Mouse (Mus musculus): ENCODE results near the gene Snrnp27. TPM values are rescaled to one million over a fixed set of nuclear protein-coding genes. Genes with fewer than 3 reads are reported as not detected.

The Snrnp27 gene
- polyA plus RNA-seq, 1 experiment from 2014 or later, result 91.4 TPM

- H3K9ac ChIP-seq, result no peak overlapping the region
- no peaks in the 10 kb centered on the region for H3K27me3 ChIP-seq (replicated peaks)
- H3K4me3 ChIP-seq, result no peak overlapping the region
- ATAC-seq (ENCODE audit: insufficient number of reproducible peaks, low FRiP score), result peak; percentile 92
- H3K4me2 ChIP-seq, result no peak overlapping the region
- peaks cover 13% of the 10 kb centered on the region for H3K4me1 ChIP-seq (replicated peaks)
- H3K27ac ChIP-seq (ENCODE audit: poor library complexity, severe bottlenecking), result peak overlapping the region; percentile 61
- no peaks in the 10 kb centered on the region for H3K36me3 ChIP-seq
- 69% methylated on average over 18 of the region's 18 CpGs for WGBS
- no peaks in the 10 kb centered on the region for H3K9me3 ChIP-seq (replicated peaks)
Observed at GRCm38 (mm10) chr6:86639180-86640160, 44.9 kb downstream of the Snrnp27 start.

- ATAC-seq (ENCODE audit: insufficient number of reproducible peaks, low FRiP score), result no peak
- H3K36me3 ChIP-seq, result no peaks in the 10 kb centered on the region
- no peak overlapping the region for H3K9ac ChIP-seq
- H3K4me2 ChIP-seq, result no peak overlapping the region
- 30% methylated on average over 2 of the region's 2 CpGs for WGBS
- no peak overlapping the region for H3K4me3 ChIP-seq
- no peaks in the 10 kb centered on the region for H3K27me3 ChIP-seq (replicated peaks)
- peak overlapping the region; percentile 51; the same call in 1 of the 2 replicates for H3K27ac ChIP-seq (ENCODE audit: poor library complexity, severe bottlenecking)
- no peaks in the 10 kb centered on the region for H3K9me3 ChIP-seq (replicated peaks)
- peaks cover 5% of the 10 kb centered on the region for H3K4me1 ChIP-seq (replicated peaks)
Observed at GRCm38 (mm10) chr6:86638434-86638833, 45.9 kb downstream of the Snrnp27 start.

GRCm38 (mm10) chr6:86637860-86638259 is 46.5 kb downstream of the Snrnp27 start:
- Histone ChIP-seq H3K27me3 (replicated peaks) (no peaks in the 10 kb centered on the region), H3K4me3 (no peak overlapping the region), H3K27ac (ENCODE audit: poor library complexity, severe bottlenecking) (no peak overlapping the region), H3K9me3 (replicated peaks) (no peaks in the 10 kb centered on the region), H3K9ac (no peak overlapping the region), H3K4me2 (no peak overlapping the region), H3K4me1 (replicated peaks) (peaks cover 5% of the 10 kb centered on the region), H3K36me3 (no peaks in the 10 kb centered on the region)
- 77% methylated on average over 2 of the region's 2 CpGs for WGBS
- ATAC-seq (ENCODE audit: insufficient number of reproducible peaks, low FRiP score), result no peak

- no peaks in the 10 kb centered on the region for H3K9me3 ChIP-seq (replicated peaks)
- 35% methylated on average over 4 of the region's 4 CpGs for WGBS
Observed at GRCm38 (mm10) chr6:86637171-86637835, 47.0 kb downstream of the Snrnp27 start.

GRCm38 (mm10) chr6:86636495-86636894 is 47.8 kb downstream of the Snrnp27 start:
- no peak overlapping the region for H3K4me2 ChIP-seq
- H3K9me3 ChIP-seq (replicated peaks), result no peaks in the 10 kb centered on the region
- peak; percentile 80 for ATAC-seq (ENCODE audit: insufficient number of reproducible peaks, low FRiP score)
- no peak overlapping the region for H3K9ac ChIP-seq
- no peak overlapping the region for H3K4me3 ChIP-seq
- WGBS, result 40% methylated on average over 2 of the region's 2 CpGs
- peaks cover 3% of the 10 kb centered on the region; the same call in 1 of the 2 replicates for H3K27me3 ChIP-seq (replicated peaks)
- peak overlapping the region; percentile 40; the same call in 1 of the 2 replicates for H3K27ac ChIP-seq (ENCODE audit: poor library complexity, severe bottlenecking)
- H3K36me3 ChIP-seq, result no peaks in the 10 kb centered on the region
- peaks cover 5% of the 10 kb centered on the region for H3K4me1 ChIP-seq (replicated peaks)

More at GRCm38 (mm10) chr6:86637171-86637835, 47.0 kb downstream of the Snrnp27 start:
- Histone ChIP-seq H3K27ac (ENCODE audit: poor library complexity, severe bottlenecking) (no peak overlapping the region), H3K4me2 (no peak overlapping the region), H3K4me1 (replicated peaks) (peaks cover 5% of the 10 kb centered on the region), H3K27me3 (replicated peaks) (no peaks in the 10 kb centered on the region), H3K9ac (no peak overlapping the region), H3K4me3 (no peak overlapping the region), H3K36me3 (no peaks in the 10 kb centered on the region)
- ATAC-seq (ENCODE audit: insufficient number of reproducible peaks, low FRiP score), result no peak; the same call in 1 of the 2 replicates

GRCm38 (mm10) chr6:86630141-86630540 is 54.2 kb downstream of the Snrnp27 start:
- no peak overlapping the region for H3K27ac ChIP-seq (ENCODE audit: poor library complexity, severe bottlenecking)
- H3K9ac ChIP-seq, result no peak overlapping the region
- no peak overlapping the region for H3K4me3 ChIP-seq
- H3K4me2 ChIP-seq, result no peak overlapping the region
- ATAC-seq (ENCODE audit: insufficient number of reproducible peaks, low FRiP score), result no peak
- peaks cover 3% of the 10 kb centered on the region; the same call in 1 of the 2 replicates for H3K27me3 ChIP-seq (replicated peaks)
- H3K36me3 ChIP-seq, result no peaks in the 10 kb centered on the region
- WGBS, result 76% methylated on average over 3 of the region's 3 CpGs
- no peaks in the 10 kb centered on the region for H3K9me3 ChIP-seq (replicated peaks)
- H3K4me1 ChIP-seq (replicated peaks), result no peaks in the 10 kb centered on the region

GRCm38 (mm10) chr6:86627946-86628345 is 56.4 kb downstream of the Snrnp27 start, which contains the start of gene Asprv1:
Gene Asprv1, plus strand, starts transcription at chr6:86628164.
- WGBS, result 55% methylated on average over 10 of the region's 10 CpGs
- ATAC-seq (ENCODE audit: insufficient number of reproducible peaks, low FRiP score), result no peak
- Histone ChIP-seq H3K27ac (ENCODE audit: poor library complexity, severe bottlenecking) (no peak within 1 kb of the TSS), H3K27me3 (replicated peaks) (peaks cover 3% of the 10 kb centered on the region; the same call in 1 of the 2 replicates), H3K9ac (no peak within 1 kb of the TSS), H3K4me2 (no peak within 1 kb of the TSS), H3K4me1 (replicated peaks) (peaks cover 12% of the 10 kb centered on the region; the same call in 1 of the 2 replicates), H3K36me3 (no peaks in the 10 kb centered on the region), H3K9me3 (replicated peaks) (no peaks in the 10 kb centered on the region), H3K4me3 (no peak within 1 kb of the TSS)

Other genes with a start within 250 kb of the Snrnp27 start
- 16.2 and 18.0 TPM in 2 replicates for gene C87436, start 246.1 kb downstream of the Snrnp27 start, polyA plus RNA-seq (2016; fragmentation: Nextera tagmentation; extraction: Ambion mirVana)
- 415 and 416 TPM in 2 replicates for gene Pcbp1, start 158.2 kb downstream of the Snrnp27 start, polyA plus RNA-seq (2016; fragmentation: Nextera tagmentation; extraction: Ambion mirVana)
- gene Asprv1, start 56.4 kb downstream of the Snrnp27 start, polyA plus RNA-seq (2016; fragmentation: Nextera tagmentation; extraction: Ambion mirVana), result 0.10 and 0.12 TPM in 2 replicates
- gene Mxd1, start 15.4 kb downstream of the Snrnp27 start, polyA plus RNA-seq (2016; fragmentation: Nextera tagmentation; extraction: Ambion mirVana), result 14.1 and 14.4 TPM in 2 replicates
- 23.2 and 24.8 TPM in 2 replicates for gene Gmcl1, start 48.9 kb upstream of the Snrnp27 start, polyA plus RNA-seq (2016; fragmentation: Nextera tagmentation; extraction: Ambion mirVana)
- gene Anxa4, start 109.1 kb upstream of the Snrnp27 start, polyA plus RNA-seq (2016; fragmentation: Nextera tagmentation; extraction: Ambion mirVana), result 15.3 and 17.6 TPM in 2 replicates
- gene Aak1, start 165.0 kb upstream of the Snrnp27 start, polyA plus RNA-seq (2016; fragmentation: Nextera tagmentation; extraction: Ambion mirVana), result 33.5 and 36.2 TPM in 2 replicates

Measured in heart, embryonic 12.5 days (tissue).